Mouse (Mus musculus) adrenal gland, postnatal 0 days (tissue): ENCODE data around the gene Amacr. TPM values are rescaled to one million over a fixed set of nuclear protein-coding genes. Genes with fewer than 3 reads are reported as not detected.

Source experiments
- polyA plus RNA-seq: library from polyadenylated mRNA; unstranded; fragments of >200 nt; fragmentation: Nextera tagmentation; extraction: Ambion mirVana; gene quantifications from 2 replicates; pipeline ENCODE4 v1.2.1, GENCODE M21; 2015

Gene Amacr
- 15.0 and 19.8 TPM in 2 replicates for polyA plus RNA-seq

GRCm38 (mm10) chr15:10981377-10982063 is at the start of gene Amacr:
Gene Amacr, plus strand, starts transcription at chr15:10981756.

GRCm38 (mm10) chr15:10951951-10952759 is 29.4 kb upstream of the Amacr start, which contains the start of gene C1qtnf3:
Gene C1qtnf3, plus strand, starts transcription at chr15:10952332.

GRCm38 (mm10) chr15:11000421-11000820 is 18.9 kb downstream of the Amacr start, which contains the start of gene Slc45a2:
Gene Slc45a2, plus strand, starts transcription at chr15:11000721.

GRCm38 (mm10) chr15:11037711-11038110 is 56.2 kb downstream of the Amacr start, which contains the start of gene Rxfp3:
Gene Rxfp3, minus strand, starts transcription at chr15:11037991.

Other genes with a start within 250 kb of the Amacr start
- 28.4 and 41.7 TPM in 2 replicates for gene C1qtnf3, start 29.4 kb upstream of the Amacr start, polyA plus RNA-seq
- gene Slc45a2, start 19.0 kb downstream of the Amacr start, polyA plus RNA-seq: not detected in 2 replicates
- 0.12 and 0.14 TPM in 2 replicates for gene Rxfp3, start 56.2 kb downstream of the Amacr start, polyA plus RNA-seq
- gene Adamts12, start 83.0 kb downstream of the Amacr start, polyA plus RNA-seq: 2.8 and 3.9 TPM in 2 replicates